In the genomic region with DNA sequence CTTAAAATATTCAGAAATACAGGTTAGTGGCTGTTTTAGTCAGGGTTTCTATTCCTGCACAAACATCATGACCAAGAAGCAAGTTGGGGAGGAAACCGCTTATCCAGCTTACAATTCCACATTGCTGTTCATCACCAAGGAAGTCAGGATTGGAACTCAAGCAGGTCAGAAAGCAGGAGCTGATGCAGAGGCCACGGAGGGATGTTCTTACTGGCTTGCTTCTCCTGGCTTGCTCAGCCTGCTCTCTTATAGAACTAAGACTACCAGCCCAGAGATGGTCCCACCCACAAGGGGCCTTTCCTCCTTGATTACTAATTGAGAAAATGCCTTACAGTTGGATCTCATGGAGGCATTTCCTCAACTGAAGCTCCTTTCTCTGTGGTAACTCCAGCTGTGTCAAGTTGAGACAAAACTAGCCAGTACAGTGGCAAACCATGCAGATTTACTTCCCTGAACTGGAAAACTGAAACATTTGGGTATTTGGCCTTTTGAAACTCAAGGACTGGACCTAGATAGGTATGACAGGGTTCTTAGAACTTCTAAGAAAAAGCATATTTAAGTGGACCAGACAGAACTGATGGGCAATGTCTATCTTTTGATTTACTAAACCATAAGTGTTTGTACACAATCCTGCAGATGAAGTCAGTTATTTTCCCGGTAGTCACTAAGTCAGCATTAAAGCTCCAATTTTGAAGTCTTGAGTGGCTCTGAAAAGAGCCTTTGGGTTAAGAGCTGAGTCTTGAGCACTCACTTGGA, we compare ENCODE assay signal across 7 mouse cellular contexts. TPM values are rescaled to one million over a fixed set of nuclear protein-coding genes. Genes with fewer than 3 reads are reported as not detected.
A peak's percentile ranks its signal among the peaks of the same experiment; 100 is the strongest.
DNase-seq lines count a peak whose midpoint lies in the region; ATAC-seq and TF ChIP-seq lines count a peak whose summit lies in the region.
"Not testable (repeated sequence)": the region's sequence is repeated elsewhere in the genome, so short reads cannot be mapped to it uniquely, and the experiment has no call there.

No protein-coding gene starts in this region.

- not testable (repeated sequence) for H3K4me1 ChIP-seq in bone marrow, adult 2 months (ENCODE audit: control insufficient read depth, insufficient read depth, low read length); heart, embryonic 14.5 days (ENCODE audit: control insufficient read depth in 2 of 2, insufficient read depth in 2 of 2, low read length in 2 of 2); intestine, embryonic 16.5 days (ENCODE audit: control insufficient read depth, insufficient read depth, low read length); liver, adult 2 months (ENCODE audit: control insufficient read depth, insufficient read depth, low read length); olfactory bulb, adult 2 months (ENCODE audit: control insufficient read depth, insufficient read depth, low read length)
- peaks cover 32% of the 10 kb centered on the region for H3K4me1 ChIP-seq in forebrain, embryonic 10.5 days
- peaks cover 23% of the 10 kb centered on the region for H3K4me1 ChIP-seq in midbrain, embryonic 10.5 days

- peak overlapping the region; percentile 98 for H3K27ac ChIP-seq in bone marrow, adult 2 months (ENCODE audit: control insufficient read depth, insufficient read depth, low read depth, low read length, poor library complexity)
- H3K27ac ChIP-seq in forebrain, embryonic 10.5 days, result peak overlapping the region; percentile 95
- peak overlapping the region; percentile 86 to 93 for H3K27ac ChIP-seq in heart, embryonic 14.5 days (replicated peaks in 1 of 2; ENCODE audit: control insufficient read depth in 1 of 2, insufficient read depth in 1 of 2, low read depth in 2 of 2, low read length in 2 of 2)
- H3K27ac ChIP-seq in intestine, embryonic 16.5 days (ENCODE audit: low read length), result peak overlapping the region; percentile 75
- not testable (repeated sequence) for H3K27ac ChIP-seq in liver, adult 2 months (replicated peaks; ENCODE audit: insufficient read depth, low read depth, low read length)
- peak overlapping the region; percentile 95 for H3K27ac ChIP-seq in midbrain, embryonic 10.5 days (replicated peaks)
- H3K27ac ChIP-seq in olfactory bulb, adult 2 months (ENCODE audit: insufficient read depth, low read depth, low read length), result 0 out of 2 replicates have a peak overlapping the region, but pooled peaks have one; percentile 40

- H3K36me3 ChIP-seq in forebrain, embryonic 10.5 days (replicated peaks); heart, embryonic 14.5 days (ENCODE audit: control insufficient read depth, insufficient read depth, low read length); intestine, embryonic 16.5 days (ENCODE audit: control insufficient read depth, insufficient read depth, low read length); liver, adult 2 months (ENCODE audit: control insufficient read depth, insufficient read depth, low read length); midbrain, embryonic 10.5 days: not testable (repeated sequence)

- 19% methylated on average over 3 of the region's 3 CpGs for WGBS in bone marrow, adult 2 months
- WGBS in forebrain, embryonic 10.5 days, result 6% methylated on average over 3 of the region's 3 CpGs
- WGBS in heart, embryonic 14.5 days, result 12% methylated on average over 3 of the region's 3 CpGs
- 12% methylated on average over 3 of the region's 3 CpGs for WGBS in intestine, embryonic 16.5 days
- WGBS in liver, adult 2 months, result 33% methylated on average over 3 of the region's 3 CpGs
- WGBS in midbrain, embryonic 10.5 days, result 3% methylated on average over 3 of the region's 3 CpGs
- WGBS in olfactory bulb, adult 2 months, result 8% methylated on average over 3 of the region's 3 CpGs

- H3K4me3 ChIP-seq in bone marrow, adult 2 months (replicated peaks; ENCODE audit: control insufficient read depth, low read depth, low read length), result peak overlapping the region; percentile 78
- peak overlapping the region; percentile 57 for H3K4me3 ChIP-seq in forebrain, embryonic 10.5 days
- H3K4me3 ChIP-seq in heart, embryonic 14.5 days (ENCODE audit: control insufficient read depth in 1 of 2, insufficient read depth in 1 of 2, low read depth in 1 of 2, low read length in 2 of 2), result peak overlapping the region; percentile 43 to 63
- peak overlapping the region; percentile 52 for H3K4me3 ChIP-seq in intestine, embryonic 16.5 days (ENCODE audit: low read length)
- H3K4me3 ChIP-seq in liver, adult 2 months (ENCODE audit: insufficient read depth, low read depth, low read length), result peak overlapping the region; percentile 69; the same call in 1 of the 2 replicates
- peak overlapping the region; percentile 60 for H3K4me3 ChIP-seq in midbrain, embryonic 10.5 days
- peak overlapping the region; percentile 62 for H3K4me3 ChIP-seq in olfactory bulb, adult 2 months (ENCODE audit: insufficient read depth, low read depth, low read length)

- not testable (repeated sequence) for DNase-seq in forebrain, embryonic 10.5 days (ENCODE audit: extremely low spot score, low spot score); liver, adult 2 months (ENCODE audit: extremely low read depth, low read depth, low spot score); midbrain, embryonic 10.5 days (ENCODE audit: low spot score)

- not testable (repeated sequence) for H3K9me3 ChIP-seq in forebrain, embryonic 10.5 days; heart, embryonic 14.5 days (ENCODE audit: control insufficient read depth, low read length); intestine, embryonic 16.5 days (ENCODE audit: control insufficient read depth, low read length); midbrain, embryonic 10.5 days (replicated peaks)

- TF ChIP-seq CTCF in bone marrow, adult 2 months (IDR thresholded peaks at IDR 0.05; ENCODE audit: control insufficient read depth, insufficient read depth, low read length); liver, adult 2 months (IDR thresholded peaks at IDR 0.05; ENCODE audit: low read depth, low read length); olfactory bulb, adult 2 months (IDR thresholded peaks at IDR 0.05; ENCODE audit: insufficient read depth, low read depth, low read length): not testable (repeated sequence)

- H3K27me3 ChIP-seq in forebrain, embryonic 10.5 days (ENCODE audit: poor library complexity, severe bottlenecking); heart, embryonic 14.5 days (ENCODE audit: control insufficient read depth, insufficient read depth, low read length); intestine, embryonic 16.5 days (replicated peaks; ENCODE audit: control insufficient read depth, insufficient read depth, low read length); liver, adult 2 months (ENCODE audit: control insufficient read depth, insufficient read depth, low read length); midbrain, embryonic 10.5 days (ENCODE audit: low read depth, poor library complexity, severe bottlenecking): not testable (repeated sequence)

- H3K9ac ChIP-seq in heart, embryonic 14.5 days (ENCODE audit: low read length), result peak overlapping the region; percentile 72
- peak overlapping the region; percentile 66 for H3K9ac ChIP-seq in intestine, embryonic 16.5 days (ENCODE audit: low read depth, low read length)
- not testable (repeated sequence) for H3K9ac ChIP-seq in liver, adult 2 months (ENCODE audit: low read depth, low read length)

- TF ChIP-seq POLR2A in bone marrow, adult 2 months (IDR thresholded peaks at IDR 0.05; ENCODE audit: borderline replicate concordance, control insufficient read depth, low read depth, low read length); liver, adult 2 months (IDR thresholded peaks at IDR 0.05; ENCODE audit: extremely low read depth, insufficient read depth, low read length); olfactory bulb, adult 2 months (IDR thresholded peaks at IDR 0.05; ENCODE audit: insufficient read depth, low read depth, low read length): not testable (repeated sequence)

- ATAC-seq in heart, embryonic 14.5 days (ENCODE audit: insufficient number of reproducible peaks, insufficient read depth, low FRiP score, low read depth); intestine, embryonic 16.5 days: not testable (repeated sequence)

- H3K79me2 ChIP-seq in liver, adult 2 months (ENCODE audit: control insufficient read depth, insufficient read depth, low read length), result not testable (repeated sequence)

- H3K4me2 ChIP-seq in heart, embryonic 14.5 days (ENCODE audit: low read length), result peak overlapping the region; percentile 81
- H3K4me2 ChIP-seq in intestine, embryonic 16.5 days (ENCODE audit: low read depth, low read length), result peak overlapping the region; percentile 60

RNA-seq across cellular contexts. Expression of a gene that starts 0.8 kb away (rescaled TPM):
- 6.8 and 11.4 TPM in 2 replicates for polyA plus RNA-seq in bone marrow, adult 2 months (2011; ENCODE audit: insufficient read depth, insufficient read length, low replicate concordance, missing spikeins)
- polyA plus RNA-seq in forebrain, embryonic 10.5 days (2016; fragmentation: Nextera tagmentation; extraction: Ambion mirVana), result 0.74 and 0.79 TPM in 2 replicates
- 0.65 and 0.66 TPM in 2 replicates for polyA plus RNA-seq in heart, embryonic 14.5 days (2014; fragmentation: Nextera tagmentation; extraction: Ambion mirVana)
- polyA plus RNA-seq in intestine, embryonic 16.5 days (2015; fragmentation: Nextera tagmentation; extraction: Ambion mirVana), result 0.65 and 0.94 TPM in 2 replicates
- total RNA-seq in liver, adult 2 months (2014; rRNA removed), result 1.3 and 1.5 TPM in 2 replicates
- 0.07 and 0.09 TPM in 2 replicates for polyA plus RNA-seq in liver, adult 2 months (2012; rRNA removed)
- 1.00 and 1.0 TPM in 2 replicates for polyA plus RNA-seq in midbrain, embryonic 10.5 days (2016; fragmentation: Nextera tagmentation; extraction: Ambion mirVana)
- not detected in 2 replicates for polyA plus RNA-seq in olfactory bulb, adult 2 months (2012; ENCODE audit: insufficient read depth, insufficient read length, low replicate concordance, missing spikeins)

RNA-seq across cellular contexts. Expression of a gene that starts 1.4 kb away (rescaled TPM):
- polyA plus RNA-seq in bone marrow, adult 2 months (2011; ENCODE audit: insufficient read depth, insufficient read length, low replicate concordance, missing spikeins), result 3.0 and 6.4 TPM in 2 replicates
- 1.00 and 1.7 TPM in 2 replicates for polyA plus RNA-seq in forebrain, embryonic 10.5 days (2016; fragmentation: Nextera tagmentation; extraction: Ambion mirVana)
- 0.65 and 0.72 TPM in 2 replicates for polyA plus RNA-seq in heart, embryonic 14.5 days (2014; fragmentation: Nextera tagmentation; extraction: Ambion mirVana)
- polyA plus RNA-seq in intestine, embryonic 16.5 days (2015; fragmentation: Nextera tagmentation; extraction: Ambion mirVana), result 0.44 and 0.60 TPM in 2 replicates
- total RNA-seq in liver, adult 2 months (2014; rRNA removed), result 11.1 and 14.2 TPM in 2 replicates
- 0.29 and 0.30 TPM in 2 replicates for polyA plus RNA-seq in liver, adult 2 months (2012; rRNA removed)
- 1.1 and 1.5 TPM in 2 replicates for polyA plus RNA-seq in midbrain, embryonic 10.5 days (2016; fragmentation: Nextera tagmentation; extraction: Ambion mirVana)
- not detected in 2 replicates for polyA plus RNA-seq in olfactory bulb, adult 2 months (2012; ENCODE audit: insufficient read depth, insufficient read length, low replicate concordance, missing spikeins)

RNA-seq across cellular contexts. Expression of a gene that starts 7.2 kb away (rescaled TPM):
- polyA plus RNA-seq in bone marrow, adult 2 months (2011; ENCODE audit: insufficient read depth, insufficient read length, low replicate concordance, missing spikeins), result 16.1 and 17.7 TPM in 2 replicates
- 6.3 and 8.1 TPM in 2 replicates for polyA plus RNA-seq in forebrain, embryonic 10.5 days (2016; fragmentation: Nextera tagmentation; extraction: Ambion mirVana)
- 3.0 and 4.3 TPM in 2 replicates for polyA plus RNA-seq in heart, embryonic 14.5 days (2014; fragmentation: Nextera tagmentation; extraction: Ambion mirVana)
- 2.6 and 3.7 TPM in 2 replicates for polyA plus RNA-seq in intestine, embryonic 16.5 days (2015; fragmentation: Nextera tagmentation; extraction: Ambion mirVana)
- total RNA-seq in liver, adult 2 months (2014; rRNA removed), result 5.6 and 12.9 TPM in 2 replicates
- 0.26 TPM in 1 of 2 replicates, not detected in the other for polyA plus RNA-seq in liver, adult 2 months (2012; rRNA removed)
- polyA plus RNA-seq in midbrain, embryonic 10.5 days (2016; fragmentation: Nextera tagmentation; extraction: Ambion mirVana), result 5.5 and 5.6 TPM in 2 replicates
- not detected in 2 replicates for polyA plus RNA-seq in olfactory bulb, adult 2 months (2012; ENCODE audit: insufficient read depth, insufficient read length, low replicate concordance, missing spikeins)

RNA-seq across cellular contexts. Expression of a gene that starts 8.7 kb away (rescaled TPM):
- 105 and 151 TPM in 2 replicates for polyA plus RNA-seq in bone marrow, adult 2 months (2011; ENCODE audit: insufficient read depth, insufficient read length, low replicate concordance, missing spikeins)
- 6.7 and 9.5 TPM in 2 replicates for polyA plus RNA-seq in forebrain, embryonic 10.5 days (2016; fragmentation: Nextera tagmentation; extraction: Ambion mirVana)
- 3.8 and 5.4 TPM in 2 replicates for polyA plus RNA-seq in heart, embryonic 14.5 days (2014; fragmentation: Nextera tagmentation; extraction: Ambion mirVana)
- polyA plus RNA-seq in intestine, embryonic 16.5 days (2015; fragmentation: Nextera tagmentation; extraction: Ambion mirVana), result 2.5 and 3.6 TPM in 2 replicates
- 9.2 and 13.4 TPM in 2 replicates for total RNA-seq in liver, adult 2 months (2014; rRNA removed)
- 2.1 and 2.9 TPM in 2 replicates for polyA plus RNA-seq in liver, adult 2 months (2012; rRNA removed)
- 4.7 and 9.5 TPM in 2 replicates for polyA plus RNA-seq in midbrain, embryonic 10.5 days (2016; fragmentation: Nextera tagmentation; extraction: Ambion mirVana)
- polyA plus RNA-seq in olfactory bulb, adult 2 months (2012; ENCODE audit: insufficient read depth, insufficient read length, low replicate concordance, missing spikeins), result not detected in 2 replicates

RNA-seq across cellular contexts. Expression of a gene that starts 9.0 kb away (rescaled TPM):
- polyA plus RNA-seq in bone marrow, adult 2 months (2011; ENCODE audit: insufficient read depth, insufficient read length, low replicate concordance, missing spikeins), result 114 and 284 TPM in 2 replicates
- 0.53 and 0.60 TPM in 2 replicates for polyA plus RNA-seq in forebrain, embryonic 10.5 days (2016; fragmentation: Nextera tagmentation; extraction: Ambion mirVana)
- polyA plus RNA-seq in heart, embryonic 14.5 days (2014; fragmentation: Nextera tagmentation; extraction: Ambion mirVana), result not detected in 2 replicates
- polyA plus RNA-seq in intestine, embryonic 16.5 days (2015; fragmentation: Nextera tagmentation; extraction: Ambion mirVana), result 0.68 and 0.98 TPM in 2 replicates
- total RNA-seq in liver, adult 2 months (2014; rRNA removed), result 77.8 and 101 TPM in 2 replicates
- 0.97 TPM in 1 of 2 replicates, not detected in the other for polyA plus RNA-seq in liver, adult 2 months (2012; rRNA removed)
- 1.7 TPM in 1 of 2 replicates, not detected in the other for polyA plus RNA-seq in midbrain, embryonic 10.5 days (2016; fragmentation: Nextera tagmentation; extraction: Ambion mirVana)
- polyA plus RNA-seq in olfactory bulb, adult 2 months (2012; ENCODE audit: insufficient read depth, insufficient read length, low replicate concordance, missing spikeins), result not detected in 2 replicates

Comparison
In these comparisons a context has a peak if more than half of its experiments do, and no peak if none do; other contexts are left out.
1. RNA of a gene that starts 1.4 kb away (polyA plus RNA-seq): not detected in olfactory bulb, adult 2 months; 3.0 to 6.4 TPM in bone marrow, adult 2 months, 1.00 to 1.7 TPM in forebrain, embryonic 10.5 days, 1.1 to 1.5 TPM in midbrain, embryonic 10.5 days, 0.65 to 0.72 TPM in heart, embryonic 14.5 days, 0.44 to 0.60 TPM in intestine, embryonic 16.5 days and 0.29 to 0.30 TPM in liver, adult 2 months; every median in the first group is over 10 times any median in the second.
2. Peak in every context shown above with its lines, with median percentiles within 50 percentile points of each other: H3K4me3 ChIP-seq.